16 mouse cellular contexts compared by ENCODE assay signal in genomic region chr8:41782837-41783236, GRCm38 (mm10).
"Had no signal": no experiment of that assay in that cellular context is flagged by ENCODE, and none has a peak within 500 bp of the region (broad histone marks: within the 10 kb centered on the region; RNA-seq: fewer than 3 reads in every experiment).

No protein-coding gene starts in this region.

- H3K4me2 ChIP-seq: liver, embryonic 12.5 days; midbrain, embryonic 12.5 days; neural tube, embryonic 12.5 days; stomach, embryonic 15.5 days had no signal

- H3K9me3 ChIP-seq: liver, embryonic 12.5 days; midbrain, embryonic 12.5 days; neural tube, embryonic 12.5 days; stomach, embryonic 15.5 days had no signal

- H3K27me3 ChIP-seq: liver, embryonic 12.5 days; megakaryocyte, embryonic 14.5 days; midbrain, embryonic 12.5 days; neural tube, embryonic 12.5 days; stomach, embryonic 15.5 days had no signal

- H3K27ac ChIP-seq: liver, embryonic 12.5 days; liver, embryonic 14.5 days; midbrain, embryonic 12.5 days; neural tube, embryonic 12.5 days; stomach, embryonic 15.5 days; stomach, postnatal 0 days had no signal

- ATAC-seq: liver, embryonic 12.5 days; midbrain, embryonic 16.5 days had no signal

- H3K4me3 ChIP-seq: liver, embryonic 12.5 days; megakaryocyte, embryonic 14.5 days; midbrain, embryonic 12.5 days; neural tube, embryonic 12.5 days; stomach, embryonic 15.5 days had no signal

- H3K36me3 ChIP-seq: liver, embryonic 12.5 days; midbrain, embryonic 12.5 days; neural tube, embryonic 12.5 days; stomach, embryonic 15.5 days had no signal

- H3K4me1 ChIP-seq: liver, embryonic 12.5 days; megakaryocyte, embryonic 14.5 days; midbrain, embryonic 12.5 days; neural tube, embryonic 12.5 days; stomach, embryonic 15.5 days had no signal

- H3K9ac ChIP-seq: liver, embryonic 12.5 days; liver, embryonic 14.5 days; midbrain, embryonic 12.5 days; neural tube, embryonic 12.5 days; stomach, embryonic 15.5 days had no signal

- DNase-seq: lung, adult 2 months; lung, postnatal 14 days; lung, postnatal 4 days; midbrain, embryonic 14.5 days; right cerebral cortex, postnatal 25 days; thymus, adult 2 months; thymus, postnatal 25 days; thymus, postnatal 4 days had no signal
